In genomic region chr2:135926660-135927343, GRCm38 (mm10) we compare ENCODE assay signal across 8 mouse cellular contexts.
DNase-seq lines count a peak whose midpoint lies in the region; ATAC-seq lines count a peak whose summit lies in the region.

No protein-coding gene starts in this region.

- H3K36me3 ChIP-seq in neural tube, embryonic 13.5 days = no peaks in the 10 kb centered on the region
- H3K36me3 ChIP-seq in midbrain, embryonic 15.5 days (replicated peaks) = no peaks in the 10 kb centered on the region

- no peaks in the 10 kb centered on the region for H3K27me3 ChIP-seq in neural tube, embryonic 13.5 days
- H3K27me3 ChIP-seq in midbrain, embryonic 15.5 days (replicated peaks) = no peaks in the 10 kb centered on the region

- WGBS in neural tube, embryonic 13.5 days = 87% methylated on average over 8 of the region's 8 CpGs
- 83% methylated on average over 8 of the region's 8 CpGs for WGBS in midbrain, embryonic 15.5 days

- no peak overlapping the region for H3K4me3 ChIP-seq in neural tube, embryonic 13.5 days
- H3K4me3 ChIP-seq in midbrain, embryonic 15.5 days = no peak overlapping the region

- H3K27ac ChIP-seq in neural tube, embryonic 13.5 days (replicated peaks) = no peak overlapping the region
- H3K27ac ChIP-seq in midbrain, embryonic 15.5 days = no peak overlapping the region

- H3K9ac ChIP-seq in neural tube, embryonic 13.5 days = no peak overlapping the region
- no peak overlapping the region for H3K9ac ChIP-seq in midbrain, embryonic 15.5 days

- no peak for DNase-seq in neural tube, embryonic 10.5 days (ENCODE audit: extremely low spot score, low spot score)
- DNase-seq in adrenal gland, adult 18-20 months (ENCODE audit: low spot score in 2 of 2) = peak; percentile 42 to 49
- peak; percentile 65 for DNase-seq in embryo, embryonic 11 days
- DNase-seq in layer of hippocampus, postnatal 10 days (ENCODE audit: low spot score in 2 of 2) = peak; percentile 48 to 68
- no peak for DNase-seq in spleen, postnatal 4 days (ENCODE audit: low spot score in 2 of 2)

- H3K4me1 ChIP-seq in neural tube, embryonic 13.5 days (replicated peaks) = peaks cover 11% of the 10 kb centered on the region; the same call in 1 of the 2 replicates
- peaks cover 3% of the 10 kb centered on the region; the same call in 1 of the 2 replicates for H3K4me1 ChIP-seq in midbrain, embryonic 15.5 days

- H3K9me3 ChIP-seq in neural tube, embryonic 13.5 days = no peaks in the 10 kb centered on the region
- no peaks in the 10 kb centered on the region for H3K9me3 ChIP-seq in midbrain, embryonic 15.5 days

- 0 out of 2 replicates have a peak, but pooled peaks have one; percentile 32 for ATAC-seq in neural tube, embryonic 13.5 days (ENCODE audit: low read depth)
- ATAC-seq in hematopoietic stem cell, adult 5-6 weeks (replicated peaks in 1 of 2; ENCODE audit: insufficient read depth in 1 of 2, low FRiP score in 2 of 2, low TSS enrichment in 1 of 2, low read depth in 1 of 2, poor library complexity in 2 of 2, severe bottlenecking in 2 of 2) = peak; percentile 63 to 64
- peak; percentile 67 for ATAC-seq in midbrain, embryonic 15.5 days (replicated peaks)

- H3K4me2 ChIP-seq in neural tube, embryonic 13.5 days = no peak overlapping the region
- no peak overlapping the region for H3K4me2 ChIP-seq in midbrain, embryonic 15.5 days

Comparison
In these comparisons a context has a peak if more than half of its experiments do, and no peak if none do; other contexts are left out.
1. DNase-seq: peak in adrenal gland, adult 18-20 months (2 of 2), embryo, embryonic 11 days (single experiment) and layer of hippocampus, postnatal 10 days (2 of 2); none in neural tube, embryonic 10.5 days (single experiment) and spleen, postnatal 4 days (0 of 2).
2. Peak in every context shown above with its lines, with median percentiles within 50 percentile points of each other: ATAC-seq.